Mouse (Mus musculus) heart, postnatal 0 days (tissue): ENCODE results near the gene Tfe3.

Experiments used
- CTCF ChIP-seq: IDR thresholded peaks from 2 replicates; pipeline ENCODE4 v1.5.1; 2016; ENCODE audit warnings: antibody characterized with exemption, control low read depth, low read depth
- EP300 ChIP-seq: IDR thresholded peaks from 2 replicates; pipeline ENCODE4 v1.6.1; 2016; ENCODE audit warnings: antibody characterized with exemption, low read depth

DNA sequence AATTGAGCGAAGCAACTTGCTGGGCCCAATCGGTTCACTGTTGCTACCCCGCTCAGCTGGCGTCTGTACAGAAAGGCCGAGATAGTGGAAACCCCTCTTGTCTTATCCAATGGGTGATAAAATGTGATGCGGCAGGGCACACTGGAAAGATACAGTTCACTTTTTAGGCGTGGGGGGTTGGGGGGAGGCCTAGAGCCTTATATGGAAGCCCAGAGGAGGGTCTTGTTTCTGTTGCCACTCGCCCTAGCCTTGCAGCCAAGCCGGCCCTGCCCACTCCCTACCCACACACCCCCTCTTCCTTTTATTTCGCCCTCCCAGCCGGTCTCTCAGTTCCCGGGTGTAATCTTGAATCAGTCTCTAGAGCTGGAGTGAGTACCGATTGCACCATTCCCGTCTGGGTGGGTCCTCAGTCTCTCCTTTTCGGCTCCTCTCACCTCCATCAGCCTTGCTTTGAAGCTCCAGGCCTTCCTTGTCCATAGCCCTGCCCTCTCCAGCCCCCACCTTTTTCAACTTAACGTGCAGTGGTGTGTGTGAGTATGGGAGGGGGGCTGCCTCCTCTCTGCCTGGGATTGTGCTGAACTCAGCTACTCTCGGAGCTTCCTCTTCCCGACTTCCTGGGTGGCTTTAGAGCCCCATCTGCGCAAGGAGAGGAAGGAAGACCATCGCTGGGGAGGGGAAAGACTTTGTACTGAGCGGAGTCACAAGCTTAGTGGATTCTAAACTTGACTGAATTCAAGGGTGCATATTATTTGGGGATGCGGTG lies 1.5 kb downstream of the Tfe3 start:
- TF ChIP-seq EP300 (no peak), CTCF (no peak)
